8 mouse cellular contexts compared by ENCODE assay signal in genomic region chr17:71311340-71312171, GRCm38 (mm10). TPM values are rescaled to one million over a fixed set of nuclear protein-coding genes. Genes with fewer than 3 reads are reported as not detected.
DNase-seq lines count a peak whose midpoint lies in the region; ATAC-seq and TF ChIP-seq lines count a peak whose summit lies in the region.

Gene Emilin2 (minus strand): TSS chr17:71311978.

- peak; percentile 64 for TF ChIP-seq CTCF in stomach, postnatal 0 days (IDR thresholded peaks at IDR 0.05; ENCODE audit: low read depth)

- intact Hi-C loops in left cerebral cortex, postnatal 4 days (cut with DNase I) = no loop called here
- intact Hi-C loops in left cerebral cortex, postnatal 36 days (cut with DNase I) = no loop called here

- no peak for TF ChIP-seq EP300 in stomach, postnatal 0 days (optimal IDR thresholded peaks at IDR 0.05)

- H3K9ac ChIP-seq in midbrain, embryonic 11.5 days (ENCODE audit: low read length) = peak within 1 kb of the TSS; percentile 69
- peak within 1 kb of the TSS; percentile 58 for H3K9ac ChIP-seq in stomach, postnatal 0 days (ENCODE audit: low read length)

- peak; percentile 32 for DNase-seq in left cerebral cortex, postnatal 4 days
- no peak for DNase-seq in left cerebral cortex, postnatal 36 days (ENCODE audit: low spot score in 2 of 2)
- DNase-seq in embryo, embryonic 10 days (ENCODE audit: low spot score) = peak; percentile 80
- DNase-seq in heart, embryonic 10.5 days (ENCODE audit: low spot score) = peak; percentile 77
- DNase-seq in kidney, postnatal 10 days = peak; percentile 41
- DNase-seq in midbrain, embryonic 11.5 days (ENCODE audit: low spot score, missing footprints) = peak; percentile 96
- DNase-seq in stomach, postnatal 0 days (ENCODE audit: low spot score) = no peak
- no peak for DNase-seq in right cerebral cortex, postnatal 36 days (ENCODE audit: low spot score in 2 of 2)

- H3K27me3 ChIP-seq in heart, embryonic 10.5 days (ENCODE audit: insufficient read depth, poor library complexity, severe bottlenecking) = no peaks in the 10 kb centered on the region
- H3K27me3 ChIP-seq in midbrain, embryonic 11.5 days (ENCODE audit: control insufficient read depth, insufficient read depth, low read length) = no peaks in the 10 kb centered on the region
- H3K27me3 ChIP-seq in stomach, postnatal 0 days (ENCODE audit: control insufficient read depth, insufficient read depth, low read length) = 0 out of 2 replicates have a peak, but pooled peaks cover 3% of the 10 kb centered on the region

- ATAC-seq in midbrain, embryonic 11.5 days (ENCODE audit: low FRiP score) = no peak; the same call in 1 of the 2 replicates
- 0 out of 2 replicates have a peak, but pooled peaks have one; percentile 24 for ATAC-seq in stomach, postnatal 0 days (ENCODE audit: low FRiP score, low TSS enrichment)

- peak within 1 kb of the TSS; percentile 72 for H3K4me3 ChIP-seq in heart, embryonic 10.5 days
- H3K4me3 ChIP-seq in midbrain, embryonic 11.5 days (ENCODE audit: low read depth, low read length) = peak within 1 kb of the TSS; percentile 62
- peak within 1 kb of the TSS; percentile 54 for H3K4me3 ChIP-seq in stomach, postnatal 0 days (ENCODE audit: low read depth, low read length)

- peaks cover 38% of the 10 kb centered on the region for H3K4me1 ChIP-seq in heart, embryonic 10.5 days
- peaks cover 16% of the 10 kb centered on the region for H3K4me1 ChIP-seq in midbrain, embryonic 11.5 days (ENCODE audit: control insufficient read depth, insufficient read depth, low read length)
- H3K4me1 ChIP-seq in stomach, postnatal 0 days (replicated peaks; ENCODE audit: control insufficient read depth, insufficient read depth) = no peaks in the 10 kb centered on the region

- H3K4me2 ChIP-seq in midbrain, embryonic 11.5 days = peak within 1 kb of the TSS; percentile 100
- H3K4me2 ChIP-seq in stomach, postnatal 0 days (replicated peaks; ENCODE audit: low read depth) = peak within 1 kb of the TSS; percentile 97

- H3K9me3 ChIP-seq in heart, embryonic 10.5 days = no peaks in the 10 kb centered on the region
- no peaks in the 10 kb centered on the region for H3K9me3 ChIP-seq in midbrain, embryonic 11.5 days (ENCODE audit: control insufficient read depth, low read length)
- H3K9me3 ChIP-seq in stomach, postnatal 0 days (ENCODE audit: control insufficient read depth, low read length) = no peaks in the 10 kb centered on the region

- WGBS in heart, embryonic 10.5 days = 8% methylated on average over 20 of the region's 20 CpGs
- 9% methylated on average over 20 of the region's 20 CpGs for WGBS in midbrain, embryonic 11.5 days
- WGBS in stomach, postnatal 0 days = 6% methylated on average over 20 of the region's 20 CpGs

- peak within 1 kb of the TSS; percentile 88 for H3K27ac ChIP-seq in heart, embryonic 10.5 days
- H3K27ac ChIP-seq in midbrain, embryonic 11.5 days (ENCODE audit: low read depth, low read length) = no peak within 1 kb of the TSS
- no peak within 1 kb of the TSS for H3K27ac ChIP-seq in stomach, postnatal 0 days (replicated peaks)

- H3K36me3 ChIP-seq in heart, embryonic 10.5 days = no peaks in the 10 kb centered on the region
- H3K36me3 ChIP-seq in midbrain, embryonic 11.5 days (ENCODE audit: control insufficient read depth, insufficient read depth, low read length) = no peaks in the 10 kb centered on the region
- no peaks in the 10 kb centered on the region for H3K36me3 ChIP-seq in stomach, postnatal 0 days (ENCODE audit: control insufficient read depth, insufficient read depth, low read length)

RNA-seq across cellular contexts. Expression of gene Emilin2, which starts in this region (rescaled TPM):
- 1 to 10 TPM; 2.9 to 3.1 TPM for total RNA-seq in left cerebral cortex, postnatal 4 days (2021)
- total RNA-seq in left cerebral cortex, postnatal 36 days (2021) = 1 to 10 TPM; 1.7 to 3.2 TPM
- 66.9 and 119 TPM in 2 replicates for polyA plus RNA-seq in heart, embryonic 10.5 days (2016; fragmentation: Nextera tagmentation; extraction: Ambion mirVana)
- 10.2 and 11.8 TPM in 2 replicates for polyA plus RNA-seq in midbrain, embryonic 11.5 days (2014; fragmentation: Nextera tagmentation; extraction: Ambion mirVana)
- 1.4 TPM in 2 replicates for polyA plus RNA-seq in stomach, postnatal 0 days (2015; fragmentation: Nextera tagmentation; extraction: Ambion mirVana)

Comparison
In these comparisons a context has a peak if more than half of its experiments do, and no peak if none do; other contexts are left out.
1. DNase-seq: peak in left cerebral cortex, postnatal 4 days (single experiment), embryo, embryonic 10 days (single experiment), heart, embryonic 10.5 days (single experiment), kidney, postnatal 10 days (single experiment) and midbrain, embryonic 11.5 days (single experiment); none in left cerebral cortex, postnatal 36 days (0 of 2), stomach, postnatal 0 days (single experiment) and right cerebral cortex, postnatal 36 days (0 of 2).
2. Peak in every context shown above with its lines, with median percentiles within 50 percentile points of each other: H3K4me3 ChIP-seq.